In the genomic region with DNA sequence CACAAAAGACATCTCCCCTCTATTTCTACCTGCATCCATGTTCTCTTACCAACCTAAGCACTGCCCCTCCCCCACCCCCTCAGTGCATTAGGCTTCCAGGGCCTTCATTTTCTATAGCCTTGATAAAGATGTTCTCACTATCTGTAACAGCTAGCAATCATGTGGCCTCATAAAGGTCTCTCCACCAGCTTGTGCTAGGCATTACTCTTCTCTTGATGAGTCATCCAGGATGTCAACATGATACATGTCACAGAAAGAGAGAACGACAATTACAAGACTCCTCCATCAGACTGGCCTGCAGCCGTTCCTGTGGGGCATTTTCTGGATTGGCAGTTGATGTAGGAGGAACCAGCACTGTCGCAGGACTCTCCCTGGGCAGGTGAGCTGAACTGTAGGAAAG, we compare ENCODE assay signal across 14 mouse cellular contexts.
"Had no signal": no experiment of that assay in that cellular context is flagged by ENCODE, and none has a peak within 500 bp of the region (broad histone marks: within the 10 kb centered on the region; RNA-seq: fewer than 3 reads in every experiment).

No protein-coding gene starts in this region.

- H3K27me3 ChIP-seq: kidney, embryonic 15.5 days; liver, embryonic 12.5 days; midbrain, embryonic 15.5 days; neural tube, embryonic 12.5 days had no signal

- H3K9ac ChIP-seq: kidney, embryonic 15.5 days; liver, embryonic 12.5 days; lung, embryonic 14.5 days; midbrain, embryonic 15.5 days; neural tube, embryonic 12.5 days had no signal

- H3K36me3 ChIP-seq: kidney, embryonic 15.5 days; limb, embryonic 10.5 days; liver, embryonic 12.5 days; midbrain, embryonic 15.5 days; neural tube, embryonic 12.5 days had no signal

- H3K9me3 ChIP-seq: kidney, embryonic 15.5 days; limb, embryonic 10.5 days; liver, embryonic 12.5 days; midbrain, embryonic 15.5 days; neural tube, embryonic 12.5 days had no signal

- H3K4me1 ChIP-seq: kidney, embryonic 15.5 days; limb, embryonic 10.5 days; liver, embryonic 12.5 days; midbrain, embryonic 15.5 days; neural tube, embryonic 12.5 days had no signal

- H3K4me3 ChIP-seq: kidney, embryonic 15.5 days; left cerebral cortex, adult 2 months; limb, embryonic 10.5 days; liver, embryonic 12.5 days; midbrain, embryonic 15.5 days; neural tube, embryonic 12.5 days had no signal

- DNase-seq: kidney, postnatal 14 days; lung, embryonic 14.5 days; lung, postnatal 10 days; lung, postnatal 4 days; right cerebral cortex, adult 18-20 months; right cerebral cortex, postnatal 25 days; thymus, postnatal 4 days had no signal

- H3K4me2 ChIP-seq: kidney, embryonic 15.5 days; liver, embryonic 12.5 days; lung, embryonic 14.5 days; midbrain, embryonic 11.5 days; midbrain, embryonic 15.5 days; neural tube, embryonic 12.5 days had no signal

- H3K27ac ChIP-seq: kidney, embryonic 15.5 days; left cerebral cortex, adult 2 months; limb, embryonic 10.5 days; liver, embryonic 12.5 days; midbrain, embryonic 15.5 days; neural tube, embryonic 12.5 days had no signal

- ATAC-seq: liver, embryonic 12.5 days; midbrain, embryonic 15.5 days had no signal
